In genomic region chr6:113306322-113306985, GRCm38 (mm10) we compare ENCODE assay signal across 8 mouse cellular contexts. TPM values are rescaled to one million over a fixed set of nuclear protein-coding genes. Genes with fewer than 3 reads are reported as not detected.
A peak's percentile ranks its signal among the peaks of the same experiment; 100 is the strongest.
DNase-seq lines count a peak whose midpoint lies in the region; ATAC-seq lines count a peak whose summit lies in the region.

No protein-coding gene starts in this region.

- H3K36me3 ChIP-seq in hindbrain, embryonic 15.5 days: peaks cover 4% of the 10 kb centered on the region; the same call in 1 of the 2 replicates

- no peaks in the 10 kb centered on the region for H3K9me3 ChIP-seq in hindbrain, embryonic 15.5 days

- under 1% methylated on average over 50 of the region's 50 CpGs for WGBS in hindbrain, embryonic 15.5 days

- H3K9ac ChIP-seq in hindbrain, embryonic 15.5 days: peak overlapping the region; percentile 87

- peaks cover 27% of the 10 kb centered on the region for H3K4me1 ChIP-seq in hindbrain, embryonic 15.5 days (replicated peaks)

- ATAC-seq in hindbrain, embryonic 15.5 days (ENCODE audit: low FRiP score, low read depth): peak; percentile 98

- no peaks in the 10 kb centered on the region for H3K27me3 ChIP-seq in hindbrain, embryonic 15.5 days

- peak overlapping the region; percentile 74 for H3K4me3 ChIP-seq in hindbrain, embryonic 15.5 days

- peak overlapping the region; percentile 99 for H3K27ac ChIP-seq in hindbrain, embryonic 15.5 days (replicated peaks)

- DNase-seq in T-cell, adult 2 months (ENCODE audit: low spot score): peak; percentile 100
- peak; percentile 96 to 99 for DNase-seq in cerebellum, postnatal 36 days
- DNase-seq in frontal cortex, postnatal 36 days (ENCODE audit: low spot score in 2 of 2): peak; percentile 99 to 100
- DNase-seq in left cerebral cortex, adult 11 months (ENCODE audit: low spot score): peak; percentile 99
- peak; percentile 100 for DNase-seq in lung, postnatal 4 days
- DNase-seq in retina, postnatal 7 days (ENCODE audit: low read depth, low spot score): peak; percentile 98
- peak; percentile 98 for DNase-seq in urinary bladder, adult 2 months (ENCODE audit: low spot score)

- H3K4me2 ChIP-seq in hindbrain, embryonic 15.5 days: peak overlapping the region; percentile 98

RNA-seq across cellular contexts. Expression of gene Brpf1, which starts 0.5 kb away (rescaled TPM):
- polyA plus RNA-seq in hindbrain, embryonic 15.5 days (2015; fragmentation: Nextera tagmentation; extraction: Ambion mirVana): 16.3 and 17.1 TPM in 2 replicates
- 18.3 and 19.7 TPM in 2 replicates for polyA plus RNA-seq in urinary bladder, adult 2 months (2012; rRNA removed)

RNA-seq across cellular contexts. Expression of gene Ogg1, which starts 20.3 kb away (rescaled TPM):
- 8.5 and 9.3 TPM in 2 replicates for polyA plus RNA-seq in hindbrain, embryonic 15.5 days (2015; fragmentation: Nextera tagmentation; extraction: Ambion mirVana)
- polyA plus RNA-seq in urinary bladder, adult 2 months (2012; rRNA removed): 16.3 and 19.1 TPM in 2 replicates

RNA-seq across cellular contexts. Expression of gene Cpne9, which starts 24.3 kb away (rescaled TPM):
- 4.8 and 10.2 TPM in 2 replicates for polyA plus RNA-seq in hindbrain, embryonic 15.5 days (2015; fragmentation: Nextera tagmentation; extraction: Ambion mirVana)
- 0.03 and 0.18 TPM in 2 replicates for polyA plus RNA-seq in urinary bladder, adult 2 months (2012; rRNA removed)

RNA-seq across cellular contexts. Expression of gene Camk1, which starts 37.3 kb away (rescaled TPM):
- 112 and 117 TPM in 2 replicates for polyA plus RNA-seq in hindbrain, embryonic 15.5 days (2015; fragmentation: Nextera tagmentation; extraction: Ambion mirVana)
- polyA plus RNA-seq in urinary bladder, adult 2 months (2012; rRNA removed): 71.5 and 80.8 TPM in 2 replicates

Comparison
In these comparisons a context has a peak if more than half of its experiments do, and no peak if none do; other contexts are left out.
1. Peak in every context shown above with its lines: DNase-seq, ATAC-seq, H3K4me3 ChIP-seq and H3K27ac ChIP-seq.